Mouse (Mus musculus) brain, embryonic 14.5 days (tissue): ENCODE results near the gene Hist1h2be.

Experiments used
- CTCF ChIP-seq: fragments of 200-500 bp; IDR thresholded peaks from 2 replicates; pipeline ENCODE4 v1.5.1; 2012; ENCODE audit warnings: inconsistent platforms, mild to moderate bottlenecking, moderate library complexity, borderline replicate concordance; ENCODE audit not compliant: insufficient read depth, insufficient read length; ENCODE audit errors: extremely low read depth
- POLR2A ChIP-seq: fragments of 200-500 bp; IDR thresholded peaks from 2 replicates; pipeline ENCODE4 v1.6.1; 2012; ENCODE audit warnings: mild to moderate bottlenecking, inconsistent platforms, borderline replicate concordance; ENCODE audit not compliant: poor library complexity, insufficient read depth, insufficient read length, severe bottlenecking; ENCODE audit errors: extremely low read depth

DNA sequence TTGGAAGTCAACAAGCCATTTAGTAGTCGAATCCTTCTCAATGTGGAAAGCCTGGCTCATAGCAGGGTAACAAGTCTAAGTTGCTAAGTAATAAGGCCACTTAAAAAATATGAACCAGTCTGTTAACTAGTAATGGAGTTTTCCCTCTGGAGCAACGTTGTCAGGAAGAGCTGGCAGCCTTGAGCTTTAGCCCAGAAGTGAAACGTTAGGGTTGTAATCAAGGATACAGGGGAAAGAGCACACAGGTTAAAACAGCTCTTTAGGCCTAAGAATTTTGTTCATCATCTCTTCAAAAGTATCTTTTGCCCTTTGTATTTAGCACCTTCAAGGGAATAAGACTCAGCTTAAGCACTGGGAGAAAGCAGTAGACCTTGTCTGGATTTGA lies 70.2 kb downstream of the Hist1h2be start:
- TF ChIP-seq CTCF (no peak), POLR2A (no peak)
